Mouse (Mus musculus) left cerebral cortex, adult 8-10 months (tissue): ENCODE measurements at regions not wholly inside any gene's neighbourhood (a gene's known extent, or its start where the extent isn't known, plus 50 kb on each side); places are given as distances from the start of the nearest gene placed in this dataset.
A peak's percentile ranks its signal among the peaks of the same experiment; 100 is the strongest.

ENCODE experiments used
- DNase-seq, 2 experiments: peaks; one replicate each; pipeline ENCODE4 v3.0.0; 2022; ENCODE audit warnings: low spot score in 2 of 2

DNA sequence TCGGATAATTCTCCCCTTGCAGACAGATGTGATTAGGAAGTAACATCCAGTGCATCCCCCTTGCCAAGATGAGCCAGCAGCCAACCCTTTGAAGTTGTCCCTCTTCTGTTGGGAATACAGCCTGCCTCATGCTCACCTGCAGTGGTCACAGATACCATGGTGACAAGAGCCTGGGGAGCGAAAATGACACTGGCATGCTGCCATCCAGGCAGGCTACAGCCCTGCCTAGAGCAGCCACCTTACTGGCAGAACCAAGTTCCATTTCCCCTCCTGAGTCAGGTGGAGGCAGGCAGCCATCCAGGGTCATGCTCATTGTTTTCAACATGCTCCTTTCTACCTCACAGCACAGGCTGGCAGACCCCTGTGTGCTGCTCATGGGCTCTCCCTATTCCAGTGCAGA is 661.6 kb downstream of the Defb40 start:
- DNase-seq = no peak

DNA sequence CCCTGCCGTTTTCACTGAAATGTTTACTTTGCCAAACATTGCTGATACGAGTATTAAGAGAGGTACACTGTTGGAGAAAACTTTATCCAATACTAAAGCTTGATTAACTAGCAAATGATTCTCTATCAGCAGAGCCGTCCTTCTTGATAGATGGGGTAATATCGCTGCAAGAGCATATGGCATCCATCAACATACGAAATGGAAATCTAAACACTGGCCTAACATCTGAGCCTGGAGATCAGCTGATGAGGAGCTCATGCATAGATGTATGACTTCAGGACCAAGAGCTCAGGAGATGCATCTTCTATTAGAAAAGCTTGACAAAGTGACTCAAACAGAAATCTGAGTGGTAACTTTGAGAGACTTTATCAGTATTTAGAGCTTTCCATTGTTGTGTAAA is 666.5 kb downstream of the Defb40 start:
- no peak for DNase-seq

DNA sequence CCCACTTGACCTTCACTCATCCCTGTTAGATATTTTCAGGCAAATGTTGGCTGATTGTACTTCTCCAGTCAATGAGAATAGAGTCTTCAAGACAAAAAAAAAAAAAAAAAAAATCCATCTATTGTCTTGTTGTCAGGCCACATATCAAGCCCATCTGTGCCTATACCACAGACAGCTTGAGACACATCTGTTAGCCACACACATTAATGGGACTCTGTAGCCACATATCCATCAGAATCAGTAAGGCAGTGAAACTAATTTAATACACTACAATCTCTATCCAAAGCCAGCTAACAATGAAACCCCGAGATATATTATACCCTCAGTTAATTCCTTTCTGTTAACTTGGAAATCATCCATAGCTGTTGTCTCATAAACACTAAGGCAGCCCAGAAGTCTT is 667.1 kb downstream of the Defb40 start:
- DNase-seq = no peak

DNA sequence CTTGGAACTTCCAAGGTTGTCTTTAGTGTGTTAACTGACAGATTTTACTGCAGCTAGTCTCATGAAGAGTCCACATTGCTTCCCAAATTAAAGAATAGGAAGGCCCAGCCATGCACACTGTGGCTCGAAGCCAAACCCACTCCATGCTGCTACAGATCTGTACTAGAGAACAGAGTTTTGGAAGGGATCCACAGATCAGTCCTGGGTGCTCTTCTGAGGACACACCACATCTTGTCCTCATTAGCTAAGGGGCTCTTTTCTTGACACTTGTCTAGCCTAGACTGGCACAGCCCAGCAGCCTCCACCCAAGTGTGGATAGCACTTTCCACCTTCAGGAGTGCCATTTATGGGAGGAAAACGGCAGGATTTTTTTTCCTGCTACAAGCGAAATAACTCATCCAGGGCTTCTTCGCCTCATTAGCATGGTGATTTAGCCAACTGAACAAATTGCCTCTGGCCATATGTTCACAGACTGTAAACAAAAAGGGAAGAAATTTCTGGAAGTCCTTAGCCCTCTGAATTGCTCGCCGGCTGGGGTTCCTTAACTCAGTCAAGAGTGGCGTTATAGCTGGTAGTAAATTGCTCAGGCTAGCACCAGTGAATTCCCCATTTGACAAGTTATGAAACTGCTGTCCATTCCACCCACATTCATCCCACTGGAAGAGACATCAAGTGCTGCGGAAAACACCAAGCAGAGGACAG is 690.4 kb downstream of the Defb40 start:
- DNase-seq = peak in 1 of 2 experiments; percentile 5

DNA sequence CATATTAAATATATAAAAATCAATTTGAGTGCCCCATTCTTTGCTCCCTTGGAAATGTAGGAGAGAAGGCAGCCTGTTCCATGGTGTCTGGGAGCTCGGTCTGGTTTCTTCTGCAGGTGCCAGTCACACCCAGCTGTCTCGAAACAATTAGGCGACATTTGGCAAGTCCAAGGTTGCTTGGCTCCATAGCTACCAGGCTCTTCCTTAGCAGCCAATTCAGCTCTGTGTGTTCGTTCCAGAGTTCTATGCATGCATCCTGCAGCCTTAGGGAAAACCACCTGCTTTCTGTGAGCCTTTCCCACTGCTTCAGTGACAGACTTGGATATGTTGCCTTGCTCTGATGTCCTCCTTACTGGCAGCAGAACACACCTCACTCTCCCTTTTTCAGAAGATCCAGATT is 698.1 kb downstream of the Defb40 start:
- peak in 1 of 2 experiments; percentile 13 for DNase-seq

DNA sequence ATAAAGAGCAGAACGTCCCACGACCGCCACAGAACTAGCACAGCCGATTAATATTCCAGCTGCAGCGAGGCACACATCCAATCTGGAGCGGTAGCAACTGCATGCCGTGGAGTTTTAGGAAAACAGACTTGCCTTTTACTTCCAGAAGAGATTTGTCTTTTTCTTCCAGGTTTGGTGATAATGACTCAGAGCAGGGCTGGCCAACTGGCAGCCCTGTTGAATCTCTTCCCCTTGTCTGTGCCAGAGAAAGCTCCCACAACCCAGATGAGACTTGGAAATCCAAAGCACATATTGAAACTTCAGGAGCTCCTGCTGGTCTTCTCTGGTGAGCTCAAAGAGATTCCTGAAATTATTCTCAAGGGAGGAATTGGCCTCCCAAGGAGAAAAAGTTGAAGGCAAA is 709.8 kb downstream of the Defb40 start:
- DNase-seq = peak; percentile 9 to 76

DNA sequence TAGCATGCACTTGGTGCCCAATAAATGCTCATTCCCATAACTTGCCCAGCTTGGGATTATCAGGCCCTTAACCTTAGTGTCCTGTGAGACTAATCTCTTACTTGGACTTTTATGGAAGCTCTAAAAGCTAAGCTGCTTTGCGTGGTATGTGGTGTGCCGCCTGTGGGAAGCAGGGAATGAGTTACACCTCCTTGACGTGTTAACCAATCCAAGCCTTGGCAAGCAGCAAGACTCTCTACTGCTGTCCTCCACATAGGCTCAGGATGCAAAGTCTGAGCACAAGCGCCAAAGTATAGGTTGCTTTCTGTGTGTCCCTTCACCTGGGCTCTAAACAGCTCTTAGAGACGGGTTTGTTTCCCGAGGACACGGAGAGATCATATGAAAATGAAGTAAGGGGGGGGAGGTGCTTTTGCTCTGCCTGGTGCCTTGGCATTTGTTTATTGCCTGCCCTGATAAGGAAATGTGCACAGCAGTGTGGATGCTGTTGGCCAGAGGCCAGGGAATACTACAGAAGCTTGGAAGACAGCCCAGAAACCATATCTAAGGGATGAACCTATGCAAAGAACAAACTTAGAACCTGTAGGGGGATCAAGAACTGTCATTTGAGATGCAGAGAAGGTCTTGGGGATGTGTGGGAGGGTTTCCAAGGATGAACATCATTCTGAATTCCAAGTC is 719.6 kb downstream of the Defb40 start:
- peak in 1 of 2 experiments; percentile 30 for DNase-seq

DNA sequence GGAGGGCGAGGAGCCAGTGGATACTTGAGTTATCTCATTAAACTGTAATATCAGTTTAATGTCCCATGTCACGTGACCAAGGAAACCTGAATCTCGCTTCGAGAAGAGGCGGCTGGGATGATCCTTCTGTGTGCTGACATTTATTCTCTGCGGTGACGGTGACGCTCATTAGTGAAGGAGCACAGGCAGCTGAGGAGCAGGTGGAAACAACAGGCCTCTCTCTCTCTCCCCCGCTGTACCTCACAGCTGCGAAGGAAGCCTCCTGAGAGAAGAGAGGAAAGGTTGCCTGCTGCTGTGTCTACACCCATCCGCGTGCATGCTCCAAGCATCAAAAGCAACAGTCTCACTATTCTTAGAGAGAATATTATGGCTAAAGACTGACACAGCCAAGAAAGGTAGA is 731.8 kb downstream of the Defb40 start:
- peak in 1 of 2 experiments; percentile 12 for DNase-seq

DNA sequence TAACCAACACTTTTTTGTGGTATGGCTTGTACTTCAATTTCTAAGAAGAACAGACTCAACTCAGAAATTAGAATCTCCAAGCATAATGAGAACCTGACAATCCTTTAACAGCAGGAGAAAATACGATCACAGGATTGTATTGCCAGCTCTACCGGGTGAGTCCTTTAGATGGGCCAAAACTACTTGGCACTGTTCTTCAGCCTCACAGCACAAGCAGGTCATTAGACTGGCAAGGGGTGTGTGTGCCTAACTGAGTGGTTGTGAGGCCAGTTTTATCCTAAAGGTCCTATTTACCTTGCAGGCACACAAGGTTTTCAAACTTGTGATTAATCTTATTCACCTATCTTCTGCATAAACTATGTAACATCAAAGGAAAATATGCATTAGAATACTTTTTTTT is 760.5 kb downstream of the Defb40 start:
- no peak for DNase-seq

DNA sequence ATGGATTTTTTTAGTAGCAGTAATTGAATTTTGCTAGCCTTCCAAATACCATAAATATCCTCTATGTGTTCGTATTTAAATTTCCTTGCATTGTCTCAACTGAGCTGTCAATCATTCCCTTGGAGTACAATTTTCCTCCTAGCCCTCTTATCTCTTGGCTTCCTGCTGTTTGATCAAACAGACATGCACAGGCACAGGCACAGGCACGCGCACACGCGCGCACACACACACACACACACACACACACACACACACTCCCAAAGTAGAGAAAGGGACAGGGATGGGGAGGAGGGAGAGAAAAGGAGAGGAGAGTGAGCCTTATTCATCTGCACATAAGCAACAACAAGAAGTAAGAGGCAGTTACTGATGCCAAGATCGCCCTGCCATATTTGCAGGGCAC is 760.9 kb downstream of the Defb40 start:
- DNase-seq = no peak

DNA sequence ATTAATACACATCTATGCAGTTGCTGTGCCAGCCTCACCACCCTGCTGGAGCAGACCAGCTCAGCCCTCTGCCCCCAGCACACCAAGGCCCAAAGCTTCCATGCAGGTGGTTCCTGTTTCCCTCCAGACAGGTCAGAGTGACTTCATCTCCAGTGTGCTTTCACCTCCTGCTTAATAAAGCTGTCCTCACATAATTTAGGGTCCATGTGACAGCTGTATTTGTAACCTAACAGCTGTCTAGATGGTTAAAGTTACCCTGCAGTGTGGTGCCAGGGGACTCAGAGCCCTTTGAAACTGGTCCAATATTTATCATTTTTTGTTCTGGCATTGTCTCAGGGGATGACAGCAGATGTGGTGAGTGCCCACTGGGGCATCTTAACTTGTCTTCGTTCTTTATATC is 761.5 kb downstream of the Defb40 start:
- DNase-seq = no peak

DNA sequence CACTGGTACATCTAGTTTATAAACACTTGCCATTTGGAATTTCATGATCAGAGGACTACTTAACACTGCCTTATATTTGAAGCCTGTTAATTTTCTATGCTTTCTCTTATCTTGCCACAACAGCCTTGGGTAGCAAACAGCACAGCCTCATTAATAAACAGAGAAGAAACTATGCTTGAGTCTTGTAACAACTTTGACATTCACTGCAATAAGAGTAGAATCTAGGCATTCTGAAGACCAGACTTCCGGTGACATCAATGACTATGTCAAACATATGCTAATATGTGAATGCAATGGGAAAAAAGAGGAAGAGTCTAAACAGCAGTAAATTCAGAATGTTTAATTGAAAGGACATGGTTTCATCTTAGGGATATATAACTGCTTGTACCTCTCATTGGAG is 768.0 kb downstream of the Defb40 start:
- DNase-seq = no peak

DNA sequence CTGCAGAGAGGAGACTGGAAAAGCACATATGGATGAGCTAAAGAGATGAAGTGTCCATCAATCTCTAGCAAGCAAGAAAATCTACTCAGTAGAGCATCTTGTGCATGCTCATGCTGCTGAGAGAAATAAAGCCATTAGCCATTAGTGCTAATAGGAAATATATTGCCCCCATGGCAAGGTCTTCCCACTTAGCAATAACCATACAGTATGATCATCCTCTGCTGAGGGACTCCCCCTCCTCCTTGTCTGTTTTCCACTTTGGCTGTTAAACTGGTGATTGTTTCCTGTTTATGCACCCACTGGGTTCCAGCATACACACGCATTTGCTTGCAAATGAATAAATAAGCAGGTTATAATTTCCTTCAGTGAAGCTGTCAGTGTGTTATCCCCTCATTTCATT is 769.4 kb downstream of the Defb40 start:
- DNase-seq = no peak

DNA sequence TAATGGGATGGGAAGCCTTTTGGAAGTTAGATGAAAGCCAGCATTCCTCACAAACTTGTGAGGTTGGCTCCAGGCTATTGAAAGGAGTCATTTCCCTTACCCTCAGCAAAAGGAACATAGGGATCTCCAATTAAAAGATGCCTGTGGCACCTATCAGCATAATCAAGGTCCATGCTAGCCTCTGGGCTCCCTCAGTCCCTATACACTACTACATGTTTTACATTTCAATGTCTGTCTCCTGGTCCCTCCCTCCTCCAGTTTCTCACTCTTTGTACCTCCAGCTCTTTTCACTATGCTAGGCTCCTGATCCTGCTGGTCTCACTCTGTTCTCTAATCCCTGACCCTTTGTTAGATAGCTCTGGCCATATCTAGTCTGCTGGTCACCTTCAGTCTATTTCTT is 790.6 kb downstream of the Defb40 start:
- no peak for DNase-seq

DNA sequence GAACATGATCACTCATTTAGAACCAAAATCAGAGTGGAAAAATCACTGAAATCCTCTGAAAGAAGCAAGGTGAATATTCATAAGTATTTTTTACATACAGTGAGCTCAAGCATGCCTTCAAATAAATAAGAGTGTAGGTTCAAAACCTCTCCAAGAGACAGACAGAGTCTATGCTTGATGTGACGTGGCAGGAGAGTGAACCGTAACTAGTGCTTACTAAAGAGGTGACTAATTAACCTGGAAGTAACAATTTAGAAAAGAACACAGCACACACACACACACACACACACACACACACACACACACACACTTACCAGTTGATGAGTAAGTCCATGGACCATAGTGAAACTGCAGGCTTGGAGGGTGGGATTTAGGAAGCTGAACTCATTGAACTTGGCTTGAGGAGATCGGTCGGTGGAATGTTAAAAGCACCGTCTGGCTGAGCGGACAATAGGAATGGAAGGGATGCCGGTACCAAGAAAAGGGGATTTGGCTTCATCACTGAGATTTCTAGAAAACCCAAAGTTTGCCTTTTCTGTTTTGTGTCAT is 802.4 kb downstream of the Defb40 start:
- DNase-seq = no peak

DNA sequence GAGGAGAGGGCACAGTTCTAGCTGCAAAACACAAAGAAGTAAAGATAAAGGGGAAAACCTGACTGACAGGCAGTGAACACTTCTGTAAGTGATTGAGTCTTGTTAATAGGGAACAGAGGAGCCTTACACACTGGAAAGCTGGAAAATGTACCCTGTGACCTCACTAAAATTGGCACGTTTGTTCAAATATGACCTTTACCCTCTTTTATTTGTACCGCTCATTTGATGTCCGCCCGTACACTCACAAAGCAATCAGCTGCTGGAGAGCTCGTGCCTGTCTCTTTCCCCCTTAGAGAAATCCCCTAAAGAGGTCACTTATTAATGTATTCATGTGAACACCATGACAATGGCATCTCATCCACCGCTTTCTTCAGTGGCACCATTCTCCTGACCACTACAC is 819.4 kb downstream of the Defb40 start:
- DNase-seq = no peak

DNA sequence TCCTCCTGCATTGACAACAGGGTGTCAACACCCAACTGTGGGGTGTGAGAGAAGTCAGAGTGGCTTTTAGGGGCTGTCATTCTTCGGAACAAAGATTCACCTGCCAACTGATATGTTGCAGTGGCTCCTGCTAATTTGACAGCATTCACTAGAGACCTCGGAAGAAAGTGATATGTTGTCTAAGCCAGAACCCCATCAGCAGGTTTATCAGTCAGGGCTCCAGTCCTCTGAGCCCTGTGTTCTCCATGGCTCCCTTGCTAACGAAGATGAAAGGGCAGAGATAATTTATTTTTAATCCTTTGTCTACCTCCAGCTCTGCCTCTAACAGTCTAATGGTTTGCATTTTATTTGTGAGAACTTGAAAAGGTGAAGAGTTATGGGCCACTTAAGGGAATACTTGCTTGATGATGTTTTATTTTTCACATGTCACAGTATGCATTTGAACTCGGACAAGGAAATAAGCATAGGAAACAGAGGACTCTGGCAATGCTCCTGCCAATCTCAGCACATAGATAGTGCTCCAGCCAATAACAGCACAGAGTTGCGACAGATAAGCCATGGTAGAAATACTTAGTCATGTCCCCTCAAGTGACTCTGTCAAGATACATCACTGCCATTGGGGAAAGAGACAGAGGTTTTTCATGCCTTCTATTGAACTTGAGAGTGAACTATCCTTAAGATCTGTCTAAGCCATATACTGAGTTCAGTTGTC is 862.6 kb downstream of the Defb40 start:
- no peak for DNase-seq

DNA sequence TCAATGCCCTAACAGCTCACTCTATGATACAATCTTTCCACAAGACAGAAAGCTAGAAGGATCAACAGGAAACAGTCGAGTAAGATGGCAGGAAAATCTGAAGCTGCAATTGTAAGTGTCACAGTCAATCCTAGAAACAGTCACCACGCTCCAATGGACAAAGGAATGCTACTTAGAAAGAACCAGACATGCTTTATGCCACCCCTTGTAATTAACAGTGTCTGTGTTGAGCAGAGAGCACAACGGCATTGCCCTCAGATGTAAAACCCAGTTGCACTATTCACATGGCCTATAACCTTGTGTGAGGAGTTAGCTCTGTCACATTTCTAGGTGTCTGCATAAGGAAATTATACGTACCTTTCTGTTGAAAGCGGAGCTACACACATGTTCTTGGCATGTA is 864.8 kb downstream of the Defb40 start:
- DNase-seq = no peak

DNA sequence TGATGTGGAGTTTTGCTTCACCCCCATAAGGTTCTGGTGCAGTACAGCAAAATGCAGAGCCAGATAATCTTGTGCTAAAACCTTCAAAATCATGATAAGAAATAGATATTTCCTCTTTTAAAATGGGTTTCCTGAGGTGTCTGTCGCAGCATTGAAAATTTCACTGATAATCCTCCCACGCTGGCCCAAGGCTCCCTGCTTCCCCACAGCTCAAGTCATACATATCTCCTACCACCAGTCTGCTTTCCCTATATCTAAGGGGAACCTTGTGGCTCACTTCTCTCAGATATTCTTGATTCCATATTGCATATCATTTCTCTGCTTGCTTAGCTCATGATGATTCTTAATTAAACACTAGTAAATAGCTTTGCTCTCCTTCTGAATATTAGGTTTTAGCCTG is 868.6 kb downstream of the Defb40 start:
- DNase-seq = no peak

DNA sequence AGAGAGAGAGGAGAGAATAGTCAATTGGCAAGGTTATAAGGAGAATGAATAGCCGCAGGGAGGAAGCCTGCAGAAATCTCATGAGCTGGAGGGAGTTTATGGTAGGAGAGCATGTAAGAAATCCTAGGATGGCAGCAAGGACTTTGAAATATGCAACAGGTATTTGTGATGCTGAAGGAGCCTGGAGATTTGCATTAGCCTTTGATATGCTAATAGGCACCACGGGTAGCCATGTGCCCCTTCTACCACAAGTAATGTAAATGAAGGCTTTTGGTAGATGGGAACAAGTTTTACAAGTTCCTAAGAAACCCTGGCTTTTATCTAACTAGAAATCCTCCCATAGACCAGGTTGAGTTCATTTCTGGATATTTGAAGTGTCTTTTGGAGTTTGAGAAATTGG is 871.2 kb downstream of the Defb40 start:
- no peak for DNase-seq

DNA sequence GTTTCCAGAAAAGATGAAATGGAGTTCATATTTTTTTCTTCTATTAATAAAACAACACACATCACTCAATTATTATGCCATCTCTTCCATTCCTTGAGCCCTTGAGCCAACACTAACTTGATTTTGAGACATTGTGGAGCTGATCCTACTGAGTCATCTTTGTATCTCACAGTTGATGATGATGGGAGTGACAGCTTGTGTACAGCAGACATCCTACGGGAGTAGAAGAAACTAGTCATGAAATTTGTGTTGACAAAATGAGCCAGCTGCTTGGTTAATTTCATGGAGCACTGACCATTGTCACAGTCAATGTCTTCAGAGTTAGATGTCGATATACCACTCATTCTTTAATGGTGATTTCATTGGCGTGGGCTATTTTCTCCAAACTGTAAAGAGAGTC is 912.6 kb downstream of the Defb40 start:
- no peak for DNase-seq

DNA sequence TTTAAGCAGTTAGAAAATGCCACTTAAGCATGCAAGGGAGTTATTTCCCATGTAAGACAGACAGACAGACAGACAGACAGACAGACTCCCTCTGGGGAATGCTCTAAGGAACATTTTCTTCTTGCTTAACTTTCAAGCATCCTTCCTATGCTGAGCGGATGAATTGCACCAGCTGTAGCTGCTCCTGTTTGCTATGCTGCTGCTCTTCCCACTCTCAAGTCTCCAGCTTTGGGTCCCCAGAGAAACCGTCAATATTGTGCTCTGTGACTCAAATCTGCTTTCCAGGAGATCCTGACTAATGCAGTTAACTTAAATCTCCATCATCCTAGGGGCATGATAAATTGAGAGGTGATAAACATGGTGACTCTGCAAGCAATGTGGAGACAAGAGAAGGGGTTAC is 918.5 kb downstream of the Defb40 start:
- DNase-seq = no peak
